Mouse (Mus musculus): ENCODE data around the gene Saa3. TPM values are rescaled to one million over a fixed set of nuclear protein-coding genes. Genes with fewer than 3 reads are reported as not detected.

Saa3 gene
- polyA plus RNA-seq, 1 experiment from 2014 or later = not detected

Other genes starting within 250 kb of the Saa3 start
- gene Sergef, start 75.9 kb downstream of the Saa3 start, polyA plus RNA-seq (2016; fragmentation: Nextera tagmentation; extraction: Ambion mirVana) = 12.7 and 13.4 TPM in 2 replicates
- 0.25 and 0.27 TPM in 2 replicates for gene Tph1, start 43.2 kb downstream of the Saa3 start, polyA plus RNA-seq (2016; fragmentation: Nextera tagmentation; extraction: Ambion mirVana)
- gene Saal1, start 5.0 kb downstream of the Saa3 start, polyA plus RNA-seq (2016; fragmentation: Nextera tagmentation; extraction: Ambion mirVana) = 40.7 and 46.0 TPM in 2 replicates
- gene Saa4, start 16.9 kb upstream of the Saa3 start, polyA plus RNA-seq (2016; fragmentation: Nextera tagmentation; extraction: Ambion mirVana) = not detected in 2 replicates
- 1.3 and 1.5 TPM in 2 replicates for gene Saa1, start 27.3 kb upstream of the Saa3 start, polyA plus RNA-seq (2016; fragmentation: Nextera tagmentation; extraction: Ambion mirVana)
- gene Saa2, start 36.1 kb upstream of the Saa3 start, polyA plus RNA-seq (2016; fragmentation: Nextera tagmentation; extraction: Ambion mirVana) = 1.5 and 1.8 TPM in 2 replicates
- gene Hps5, start 80.4 kb upstream of the Saa3 start, polyA plus RNA-seq (2016; fragmentation: Nextera tagmentation; extraction: Ambion mirVana) = 17.6 and 19.2 TPM in 2 replicates
- 49.3 and 50.6 TPM in 2 replicates for gene Gtf2h1, start 80.4 kb upstream of the Saa3 start, polyA plus RNA-seq (2016; fragmentation: Nextera tagmentation; extraction: Ambion mirVana)
- 2,643 and 3,168 TPM in 2 replicates for gene Ldha, start 125.8 kb upstream of the Saa3 start, polyA plus RNA-seq (2016; fragmentation: Nextera tagmentation; extraction: Ambion mirVana)
- gene Ldhc, start 145.5 kb upstream of the Saa3 start, polyA plus RNA-seq (2016; fragmentation: Nextera tagmentation; extraction: Ambion mirVana) = 0.31 TPM in 1 of 2 replicates, not detected in the other
- 260 and 265 TPM in 2 replicates for gene Tsg101, start 204.3 kb upstream of the Saa3 start, polyA plus RNA-seq (2016; fragmentation: Nextera tagmentation; extraction: Ambion mirVana)
- gene Uevld, start 242.8 kb upstream of the Saa3 start, polyA plus RNA-seq (2016; fragmentation: Nextera tagmentation; extraction: Ambion mirVana) = 12.7 TPM in 2 replicates

All from embryonic facial prominence, embryonic 10.5 days (tissue).